In genomic region chrX:142369935-142370334, GRCm38 (mm10) we compare ENCODE assay signal across 9 mouse cellular contexts. TPM values are rescaled to one million over a fixed set of nuclear protein-coding genes. Genes with fewer than 3 reads are reported as not detected.
DNase-seq lines count a peak whose midpoint lies in the region; ATAC-seq and TF ChIP-seq lines count a peak whose summit lies in the region.
"Had no signal": no experiment of that assay in that cellular context is flagged by ENCODE, and none has a peak within 500 bp of the region (broad histone marks: within the 10 kb centered on the region; RNA-seq: fewer than 3 reads in every experiment).

No protein-coding gene starts in this region.

- no peaks in the 10 kb centered on the region for H3K4me1 ChIP-seq in heart, postnatal 0 days (ENCODE audit: control insufficient read depth, insufficient read depth)
- peaks cover 11% of the 10 kb centered on the region; the same call in 1 of the 2 replicates for H3K4me1 ChIP-seq in G1E (ENCODE audit: insufficient read depth, low read depth, low read length)
- H3K4me1 ChIP-seq in kidney, adult 2 months (ENCODE audit: control insufficient read depth, insufficient read depth, low read length), result no peaks in the 10 kb centered on the region; the same call in 1 of the 2 replicates
- no peaks in the 10 kb centered on the region for H3K4me1 ChIP-seq in midbrain, embryonic 11.5 days (ENCODE audit: control insufficient read depth, insufficient read depth, low read length)

- no peak for TF ChIP-seq CTCF in heart, postnatal 0 days (IDR thresholded peaks at IDR 0.05; ENCODE audit: low read depth)
- TF ChIP-seq CTCF in G1E (IDR thresholded peaks at IDR 0.05; ENCODE audit: low read depth, low read length), result no peak
- no peak for TF ChIP-seq CTCF in kidney, adult 2 months (conservative IDR thresholded peaks at IDR 0.05; ENCODE audit: insufficient read depth, insufficient read length, low read depth, low read length)

- DNase-seq in heart, postnatal 0 days (ENCODE audit: low spot score), result no peak
- no peak for DNase-seq in heart, postnatal 25 days (ENCODE audit: low spot score)
- DNase-seq in G1E (ENCODE audit: low spot score), result no peak
- DNase-seq in kidney, adult 2 months, result peak; percentile 53
- no peak for DNase-seq in midbrain, embryonic 11.5 days (ENCODE audit: low spot score, missing footprints)
- no peak for DNase-seq in left cerebral cortex, postnatal 25 days (ENCODE audit: low spot score in 2 of 2)
- no peak for DNase-seq in cerebellum, adult 9-10 months

- H3K9me3 ChIP-seq in heart, postnatal 0 days (replicated peaks; ENCODE audit: control insufficient read depth, low read length), result no peaks in the 10 kb centered on the region
- H3K9me3 ChIP-seq in G1E (replicated peaks), result no peaks in the 10 kb centered on the region
- H3K9me3 ChIP-seq in midbrain, embryonic 11.5 days (ENCODE audit: control insufficient read depth, low read length), result no peaks in the 10 kb centered on the region

- intact Hi-C loops in heart, postnatal 25 days (cut with DNase I), result loop anchor here (5.0 to 10.0 kb wide), 3 partner anchors 167 to 437 kb away; no protein-coding TSS in a partner anchor
- intact Hi-C loops in left cerebral cortex, postnatal 25 days (cut with DNase I), result no loop called here

- no peak for TF ChIP-seq POLR2A in kidney, adult 2 months (IDR thresholded peaks at IDR 0.05; ENCODE audit: low read depth, low read length)

- H3K9ac ChIP-seq in heart, postnatal 0 days (replicated peaks; ENCODE audit: low read depth, low read length), result no peak overlapping the region
- H3K9ac ChIP-seq in midbrain, embryonic 11.5 days (ENCODE audit: low read length), result no peak overlapping the region
- H3K9ac ChIP-seq: liver, embryonic 14.5 days had no signal

- WGBS in heart, postnatal 0 days, result 38% methylated on average over 7 of the region's 7 CpGs
- WGBS in kidney, adult 2 months, result 2% methylated on average over 7 of the region's 7 CpGs
- 84% methylated on average over 7 of the region's 7 CpGs for WGBS in midbrain, embryonic 11.5 days

- no peak overlapping the region for H3K4me3 ChIP-seq in heart, postnatal 0 days (ENCODE audit: low read depth, low read length)
- H3K4me3 ChIP-seq in G1E (ENCODE audit: low read depth, low read length), result no peak overlapping the region
- no peak overlapping the region for H3K4me3 ChIP-seq in kidney, adult 2 months (ENCODE audit: insufficient read depth, low read depth, low read length)
- H3K4me3 ChIP-seq in midbrain, embryonic 11.5 days (ENCODE audit: low read depth, low read length), result no peak overlapping the region

- H3K36me3 ChIP-seq in heart, postnatal 0 days (replicated peaks; ENCODE audit: control insufficient read depth, insufficient read depth, low read length), result no peaks in the 10 kb centered on the region
- peaks cover 9% of the 10 kb centered on the region for H3K36me3 ChIP-seq in G1E (replicated peaks)
- H3K36me3 ChIP-seq in kidney, adult 2 months (ENCODE audit: control insufficient read depth, insufficient read depth, low read length), result no peaks in the 10 kb centered on the region
- no peaks in the 10 kb centered on the region for H3K36me3 ChIP-seq in midbrain, embryonic 11.5 days (ENCODE audit: control insufficient read depth, insufficient read depth, low read length)

- no peak overlapping the region for H3K4me2 ChIP-seq in heart, postnatal 0 days (ENCODE audit: low read depth, low read length)
- no peak overlapping the region for H3K4me2 ChIP-seq in midbrain, embryonic 11.5 days

- H3K27me3 ChIP-seq in heart, postnatal 0 days (ENCODE audit: control insufficient read depth, insufficient read depth, low read length), result no peaks in the 10 kb centered on the region
- no peaks in the 10 kb centered on the region for H3K27me3 ChIP-seq in G1E (ENCODE audit: insufficient read depth, low read length)
- no peaks in the 10 kb centered on the region for H3K27me3 ChIP-seq in kidney, adult 2 months (replicated peaks; ENCODE audit: control insufficient read depth, insufficient read depth, low read length)
- H3K27me3 ChIP-seq in midbrain, embryonic 11.5 days (ENCODE audit: control insufficient read depth, insufficient read depth, low read length), result no peaks in the 10 kb centered on the region

- peak; percentile 57; the same call in 1 of the 2 replicates for ATAC-seq in heart, postnatal 0 days (ENCODE audit: insufficient read depth, low read depth)
- ATAC-seq in G1E (ENCODE audit: extremely low read depth, insufficient number of reproducible peaks, low FRiP score, poor library complexity, severe bottlenecking), result peak; percentile 34; the same call in 1 of the 2 replicates
- peak; percentile 96 for ATAC-seq in megakaryocyte progenitor cell, adult 5-6 weeks (replicated peaks; ENCODE audit: poor library complexity)
- ATAC-seq in midbrain, embryonic 11.5 days (ENCODE audit: low FRiP score), result no peak

- TF ChIP-seq EP300 in heart, postnatal 0 days (IDR thresholded peaks at IDR 0.05; ENCODE audit: low read depth), result no peak

- H3K27ac ChIP-seq in heart, postnatal 0 days (ENCODE audit: low read depth), result no peak overlapping the region
- no peak overlapping the region for H3K27ac ChIP-seq in kidney, adult 2 months (ENCODE audit: insufficient read depth, low read depth, low read length)
- H3K27ac ChIP-seq in midbrain, embryonic 11.5 days (ENCODE audit: low read depth, low read length), result no peak overlapping the region
- H3K27ac ChIP-seq: liver, embryonic 14.5 days had no signal

RNA-seq across cellular contexts. Expression of gene Acsl4, which starts 20.4 kb away (rescaled TPM):
- total RNA-seq in heart, postnatal 0 days (2014; rRNA removed; ENCODE audit: low replicate concordance), result 11.0 and 14.3 TPM in 2 replicates
- 11.7 and 14.0 TPM in 2 replicates for polyA plus RNA-seq in heart, postnatal 0 days (2015; fragmentation: Nextera tagmentation; extraction: Ambion mirVana)
- total RNA-seq in heart, postnatal 25 days (2021), result 10 to 100 TPM in 1 of 2 experiments, 1 to 10 TPM in 1; 9.1 to 11.5 TPM
- total RNA-seq in G1E (2014; fragmentation: Nextera tagmentation), result 176 and 184 TPM in 2 replicates
- total RNA-seq in G1E (2017), result 96.7 and 110 TPM in 2 replicates
- 4.2 and 6.1 TPM in 2 replicates for polyA plus RNA-seq in G1E (2012)
- polyA plus RNA-seq in kidney, adult 2 months (2012; rRNA removed), result 6.2 and 7.8 TPM in 2 replicates
- 34.5 TPM in 2 replicates for total RNA-seq in megakaryocyte progenitor cell, adult 5-6 weeks (2015)
- total RNA-seq in megakaryocyte progenitor cell, adult 5-6 weeks (2017), result 27.2 and 29.8 TPM in 2 replicates
- 27.1 and 32.8 TPM in 2 replicates for polyA plus RNA-seq in midbrain, embryonic 11.5 days (2014; fragmentation: Nextera tagmentation; extraction: Ambion mirVana)
- 10 to 100 TPM; 68.3 to 78.8 TPM for total RNA-seq in left cerebral cortex, postnatal 25 days (2021)
